Mouse (Mus musculus): ENCODE results near the gene Vps51. TPM values are rescaled to one million over a fixed set of nuclear protein-coding genes. Genes with fewer than 3 reads are reported as not detected.
A peak's percentile ranks its signal among the peaks of the same experiment; 100 is the strongest.
"Not testable (repeated sequence)": the region's sequence is repeated elsewhere in the genome, so short reads cannot be mapped to it uniquely, and the experiment has no call there.

Gene Vps51
- total RNA-seq, 2 experiments from 2014 or later, result 93.7 to 94.4 TPM

DNA sequence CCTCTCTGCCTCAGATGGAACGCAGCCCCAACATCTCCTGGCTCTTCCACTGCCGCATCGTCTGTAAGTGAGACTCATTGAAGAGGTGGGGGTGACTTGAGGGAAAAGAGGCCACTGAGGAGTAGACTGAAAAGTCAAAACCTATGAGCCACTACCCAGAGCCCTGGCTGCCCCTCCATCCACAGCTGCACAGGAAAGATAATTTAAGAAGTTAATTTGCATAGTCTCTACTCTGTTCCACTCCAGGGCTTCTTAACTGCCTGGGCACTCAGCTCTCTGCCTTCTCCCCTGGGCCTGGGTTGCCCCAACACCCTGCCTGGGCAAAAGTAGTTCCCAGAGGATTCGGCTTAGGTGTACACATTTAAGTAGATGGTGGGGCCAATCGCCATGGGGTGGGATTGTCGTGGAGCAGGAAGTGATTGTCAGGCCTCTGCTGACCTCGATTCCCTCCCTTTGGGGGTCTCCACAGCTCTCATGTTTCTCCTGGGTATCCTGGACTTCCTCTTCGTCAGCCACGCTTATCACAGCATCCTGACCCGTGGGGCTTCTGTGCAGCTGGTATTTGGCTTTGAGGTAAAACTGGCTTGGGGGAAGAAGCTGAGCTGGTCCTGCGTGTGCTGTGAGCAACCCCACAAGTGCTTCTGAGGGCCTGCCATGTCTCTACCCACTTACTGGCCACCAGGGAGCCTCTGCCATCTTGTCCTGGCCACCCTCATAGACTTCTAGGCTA, 28.2 kb downstream of the Vps51 start:
- DNase-seq (ENCODE audit: low spot score in 2 of 2), result no peak

DNA sequence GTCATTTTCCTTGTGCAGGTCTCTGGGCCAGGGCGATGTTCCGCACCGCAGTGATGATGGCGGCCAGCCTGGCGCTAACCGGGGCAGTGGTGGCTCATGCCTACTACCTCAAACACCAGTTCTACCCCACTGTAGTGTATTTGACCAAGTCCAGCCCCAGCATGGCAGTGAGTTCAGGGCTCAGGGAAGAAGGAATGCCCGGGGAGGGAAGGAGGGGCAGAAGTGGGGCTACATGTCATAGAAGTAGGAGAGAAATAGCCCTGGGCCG, 29.2 kb downstream of the Vps51 start:
- no peak for DNase-seq (ENCODE audit: low spot score in 2 of 2)

GRCm38 (mm10) chr19:6047154-6047898, 29.7 kb downstream of the Vps51 start:
- DNase-seq (ENCODE audit: low spot score in 2 of 2), result no peak

- DNase-seq (ENCODE audit: low spot score in 2 of 2), result peak; percentile 89 to 96
Measured at GRCm38 (mm10) chr19:6046294-6047153, 30.5 kb downstream of the Vps51 start, which contains the start of gene Syvn1. Gene Syvn1, plus strand, starts transcription at chr19:6046576.

DNA sequence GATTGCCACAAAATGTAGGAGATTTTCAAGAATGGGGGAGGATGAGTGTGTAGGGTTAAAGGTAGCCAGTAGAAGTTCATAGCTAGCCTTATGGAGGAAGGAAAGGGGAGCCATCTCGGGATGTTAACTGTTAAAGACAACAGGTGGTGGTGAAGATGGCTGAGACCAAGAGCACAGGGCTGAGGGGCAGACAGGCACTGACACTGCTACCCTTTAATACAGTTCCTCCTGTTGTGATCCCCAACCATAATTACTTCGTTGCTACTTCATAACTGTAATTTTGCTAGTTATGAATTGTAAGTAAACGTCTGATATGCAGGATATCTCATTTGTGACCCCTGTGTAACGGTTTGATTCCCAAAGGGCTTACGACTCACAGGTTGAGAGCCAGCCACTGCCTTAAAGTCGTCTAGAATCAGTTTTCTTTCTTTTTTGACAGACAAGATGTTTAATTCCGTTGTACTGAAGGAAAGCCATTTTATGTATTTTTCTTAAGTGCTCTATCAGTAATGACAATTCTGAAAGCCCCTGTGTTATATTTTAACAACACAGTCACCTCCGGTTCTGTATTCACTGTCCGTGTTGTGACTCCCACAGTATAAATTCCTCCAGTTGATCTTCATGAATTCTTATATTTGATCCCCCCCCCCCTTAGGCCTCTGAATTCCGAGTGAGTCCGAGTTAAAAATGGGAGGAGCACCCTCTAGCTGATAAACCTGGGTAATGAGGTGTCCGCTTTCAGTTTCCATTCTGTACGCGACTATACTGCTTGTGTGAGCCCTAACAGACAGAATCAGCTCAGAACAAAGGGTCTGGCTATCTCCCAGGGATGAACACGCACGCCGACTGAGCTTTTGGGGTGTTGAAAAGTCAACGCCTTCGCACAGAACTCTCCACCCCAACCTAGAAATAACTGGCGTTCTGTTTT, 31.4 kb downstream of the Vps51 start:
- DNase-seq (ENCODE audit: low spot score in 2 of 2), result no peak

DNA sequence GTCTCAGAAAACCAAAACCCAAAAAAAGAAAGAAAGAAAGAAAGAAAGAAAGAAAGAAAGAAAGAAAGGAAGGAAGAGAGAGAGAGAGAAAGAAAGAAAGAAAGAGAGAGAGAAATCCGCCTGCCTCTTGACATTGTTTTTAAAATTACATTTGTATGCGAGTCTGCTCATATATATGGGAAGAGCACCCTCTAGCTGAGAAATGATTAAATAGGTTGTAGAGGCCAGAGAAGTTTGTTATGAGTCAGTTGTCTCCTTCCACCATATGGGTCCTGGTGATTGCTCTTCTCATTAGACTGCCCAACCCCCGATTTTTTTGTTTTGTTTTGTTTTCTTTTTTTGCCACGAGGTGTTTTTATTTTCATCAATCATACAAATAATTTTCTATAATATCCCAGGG, 32.9 kb downstream of the Vps51 start:
- DNase-seq (ENCODE audit: low spot score in 2 of 2), result not testable (repeated sequence)

DNA sequence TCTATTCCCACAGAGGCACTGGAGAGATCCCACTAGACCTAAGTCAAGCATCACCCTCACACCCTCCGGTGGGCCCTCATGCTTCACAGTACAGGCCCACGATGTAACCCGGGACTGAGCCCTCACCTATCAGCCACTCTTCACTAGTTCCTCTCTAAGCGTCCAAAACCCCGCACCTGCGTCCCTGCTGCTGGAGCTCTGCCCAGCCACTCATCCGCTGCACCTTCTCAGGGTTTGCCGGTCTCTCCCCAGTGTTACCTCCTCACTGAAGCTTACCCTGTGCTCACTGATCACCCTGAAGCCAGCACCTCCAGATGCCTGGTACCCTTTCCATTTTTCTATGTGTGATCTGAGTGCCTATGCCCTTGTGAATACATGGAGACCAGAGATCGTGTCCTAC, 34.7 kb downstream of the Vps51 start:
- no peak for DNase-seq (ENCODE audit: low spot score in 2 of 2)

GRCm38 (mm10) chr19:6040002-6040401, 37.0 kb downstream of the Vps51 start:
- no peak for DNase-seq (ENCODE audit: low spot score in 2 of 2)

DNA sequence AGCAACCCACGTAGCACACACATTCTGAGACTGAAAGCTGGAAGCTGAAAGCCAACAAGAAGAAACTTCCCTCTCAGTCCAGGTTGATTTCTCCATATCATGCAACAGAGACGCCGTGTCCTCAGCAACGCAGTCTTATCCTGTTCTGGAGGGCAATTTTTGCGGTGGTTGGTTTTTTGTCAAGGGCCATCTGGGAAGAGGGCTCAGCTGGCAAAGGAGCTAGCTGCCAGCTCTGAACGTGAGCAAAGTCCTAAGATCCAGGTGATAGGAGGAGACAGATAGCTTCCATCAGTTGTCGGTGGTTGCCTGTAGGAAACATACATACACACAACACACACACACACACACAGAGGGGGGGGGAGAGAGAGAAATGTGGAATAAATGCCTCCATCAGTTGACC, 38.7 kb downstream of the Vps51 start:
- no peak for DNase-seq (ENCODE audit: low spot score in 2 of 2)

GRCm38 (mm10) chr19:6037695-6038094, 39.3 kb downstream of the Vps51 start:
- no peak for DNase-seq (ENCODE audit: low spot score in 2 of 2)

DNA sequence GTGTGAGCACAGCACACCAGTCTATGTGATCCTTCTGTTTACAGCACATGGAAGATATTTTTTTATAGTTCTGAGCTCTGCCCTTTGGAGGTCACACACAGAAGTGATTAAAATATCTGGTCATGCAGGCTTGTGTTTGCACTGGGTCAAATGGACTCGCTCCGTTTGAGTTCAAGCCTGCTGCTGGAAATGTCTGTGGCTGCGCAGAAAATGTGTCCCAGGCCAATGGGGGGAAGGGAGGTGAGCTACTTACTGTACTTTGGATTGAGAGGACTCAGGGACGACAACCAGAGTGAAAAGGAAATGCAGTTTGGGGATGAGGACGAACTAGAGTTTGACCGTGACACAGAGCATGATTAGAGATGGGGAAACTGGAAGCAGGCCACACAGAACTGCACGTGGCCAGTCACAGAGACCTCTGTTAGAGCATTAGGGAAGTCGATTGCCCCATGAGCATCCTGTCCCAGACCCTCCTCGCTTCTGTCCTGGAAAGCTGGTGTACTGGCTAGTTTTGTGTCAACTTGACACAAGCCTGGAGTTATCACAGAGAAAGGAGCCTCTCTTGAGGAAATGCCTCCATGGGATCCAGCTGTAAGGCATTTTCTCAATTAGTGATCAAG, 41.0 kb downstream of the Vps51 start:
- no peak for DNase-seq (ENCODE audit: low spot score in 2 of 2)

- no peak for DNase-seq (ENCODE audit: low spot score in 2 of 2)
Measured at GRCm38 (mm10) chr19:6030520-6031280, 46.3 kb downstream of the Vps51 start.

DNA sequence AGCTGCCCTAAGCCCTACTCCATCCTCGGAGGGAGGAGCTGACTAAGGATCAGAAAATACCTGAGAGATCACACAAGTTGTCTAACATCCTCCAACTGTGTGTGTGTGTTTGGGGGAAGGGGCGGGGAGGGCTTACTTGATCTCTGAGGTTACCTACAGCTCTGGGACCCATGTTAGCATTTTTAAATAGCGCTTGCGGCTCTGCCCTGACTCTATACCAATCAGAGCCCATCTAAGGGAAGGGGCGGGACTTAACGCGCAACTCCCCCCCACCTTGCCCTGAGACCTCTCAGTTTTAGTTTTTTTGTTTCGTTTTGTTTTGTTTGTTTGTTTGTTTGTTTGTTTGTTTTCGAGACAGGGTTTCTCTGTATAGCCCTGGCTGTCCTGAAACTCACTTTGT, 47.6 kb downstream of the Vps51 start:
- DNase-seq (ENCODE audit: low spot score in 2 of 2), result no peak

- no peak for DNase-seq (ENCODE audit: low spot score in 2 of 2)
Measured at GRCm38 (mm10) chr19:6028991-6029390, 48.0 kb downstream of the Vps51 start.

DNA sequence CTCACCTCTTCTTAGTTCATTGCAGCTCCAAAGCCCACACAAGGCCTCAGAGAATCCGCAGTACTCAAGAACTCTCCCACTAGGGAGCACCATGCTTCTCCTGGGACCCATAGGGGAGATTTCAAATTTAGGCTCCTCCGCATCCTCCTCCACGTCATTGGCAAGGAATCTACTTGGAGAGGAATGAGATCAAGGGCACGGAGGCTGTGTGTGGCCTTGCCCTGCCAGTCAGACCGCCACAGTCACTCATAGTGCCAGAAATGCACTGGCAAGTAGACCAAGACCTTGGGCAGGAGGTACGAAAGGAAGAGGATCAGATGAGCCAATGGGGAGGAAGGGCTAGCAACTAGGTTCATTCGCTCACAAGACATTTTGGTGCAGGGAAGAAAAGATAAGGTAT, 53.1 kb downstream of the Vps51 start:
- DNase-seq (ENCODE audit: low spot score in 2 of 2), result no peak

GRCm38 (mm10) chr19:6023059-6023458, 54.0 kb downstream of the Vps51 start:
- DNase-seq (ENCODE audit: low spot score in 2 of 2), result no peak

- no peak for DNase-seq (ENCODE audit: low spot score in 2 of 2)
Measured at GRCm38 (mm10) chr19:6020276-6020675, 56.8 kb downstream of the Vps51 start.

DNA sequence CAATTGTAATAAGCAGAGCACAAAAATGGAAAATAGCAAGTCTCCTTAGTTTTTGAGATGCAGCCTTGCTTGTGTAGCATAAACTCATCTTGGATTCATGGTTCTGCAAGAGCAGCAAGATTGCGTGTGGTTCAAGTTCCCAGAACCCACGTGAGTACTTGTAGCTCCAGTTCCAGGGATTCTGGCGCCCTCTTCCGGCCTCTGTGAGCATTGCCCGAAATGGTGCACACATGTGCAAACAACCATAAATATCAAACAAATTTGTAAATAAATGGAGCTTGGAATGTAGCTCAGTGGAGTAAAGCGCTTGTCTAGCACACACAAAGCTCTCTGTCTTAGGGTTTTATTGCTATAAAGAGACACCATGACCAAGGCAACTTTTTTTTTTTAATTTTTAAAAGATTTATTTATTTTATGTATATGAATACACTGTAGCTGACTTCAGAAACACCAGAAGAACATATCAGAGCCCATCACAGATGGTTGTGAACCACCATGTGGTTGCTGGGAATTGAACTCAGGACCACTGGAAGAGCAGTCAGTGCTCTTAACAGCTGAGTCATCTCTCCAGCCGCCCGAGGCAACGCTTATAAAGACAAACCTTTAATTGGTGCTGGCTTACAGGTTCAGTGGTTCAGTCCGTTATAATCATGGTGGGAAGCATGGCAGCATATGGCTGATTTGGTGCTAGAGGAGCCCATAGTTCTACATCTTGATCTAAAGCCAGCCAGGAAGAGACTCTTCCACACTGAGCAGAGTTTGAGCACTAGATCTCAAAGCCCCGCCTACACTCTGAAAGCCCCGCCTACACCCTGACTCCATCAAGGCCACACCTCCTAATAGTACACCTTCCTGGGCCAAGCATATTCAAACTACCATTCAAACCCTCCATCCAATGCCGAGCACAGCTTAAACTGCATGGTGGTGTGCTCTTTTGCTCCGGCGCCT, 58.6 kb downstream of the Vps51 start:
- peak; percentile 66 to 92 for DNase-seq (ENCODE audit: low spot score in 2 of 2)

Measured in layer of hippocampus, adult 18-20 months (tissue).